Mouse (Mus musculus): ENCODE measurements at regions not wholly inside any gene's neighbourhood (a gene's known extent, or its start where the extent isn't known, plus 50 kb on each side); places are given as distances from the start of the nearest gene placed in this dataset.
A peak's percentile ranks its signal among the peaks of the same experiment; 100 is the strongest.

DNA sequence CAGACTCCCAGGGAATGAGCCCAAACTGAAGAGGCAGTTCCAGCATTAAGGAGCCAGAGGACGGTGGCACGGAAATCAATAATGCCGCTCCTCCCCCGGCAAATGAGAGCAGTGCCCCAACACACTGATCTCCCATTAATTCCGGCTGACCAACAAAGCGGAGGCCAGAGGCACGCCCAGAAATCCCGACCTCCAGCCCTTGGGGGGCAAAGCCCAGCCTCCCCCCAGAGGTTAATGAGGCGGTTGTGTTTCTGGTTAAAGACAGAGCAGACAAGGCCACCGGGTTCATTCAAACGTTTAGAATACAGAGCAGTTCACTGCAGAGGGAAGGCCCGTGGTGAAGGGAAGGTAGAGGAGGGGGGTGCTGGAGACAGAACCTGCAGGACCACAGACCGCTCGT, 149.9 kb upstream of the Tshz3 start:
- DNase-seq, result no peak

DNA sequence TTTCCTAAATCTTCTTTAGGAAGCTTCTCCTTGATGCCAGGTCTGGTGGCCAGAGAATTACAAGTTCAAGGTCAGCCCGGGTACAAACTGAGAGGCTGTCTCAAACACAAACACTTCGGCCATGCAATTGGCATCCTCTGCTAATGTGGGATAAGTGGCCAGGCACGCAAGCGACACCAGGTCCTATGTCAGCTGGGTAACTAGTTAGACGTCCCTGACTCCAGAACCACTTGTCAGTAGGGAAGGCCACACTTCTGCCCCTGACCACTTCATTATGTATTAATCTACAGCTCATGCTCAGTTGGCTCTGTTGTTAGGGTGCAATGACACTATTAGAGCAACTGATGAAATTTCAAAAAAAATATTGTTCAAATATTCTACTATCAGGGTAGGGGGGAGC, 149.5 kb upstream of the Tshz3 start:
- no peak for DNase-seq

DNA sequence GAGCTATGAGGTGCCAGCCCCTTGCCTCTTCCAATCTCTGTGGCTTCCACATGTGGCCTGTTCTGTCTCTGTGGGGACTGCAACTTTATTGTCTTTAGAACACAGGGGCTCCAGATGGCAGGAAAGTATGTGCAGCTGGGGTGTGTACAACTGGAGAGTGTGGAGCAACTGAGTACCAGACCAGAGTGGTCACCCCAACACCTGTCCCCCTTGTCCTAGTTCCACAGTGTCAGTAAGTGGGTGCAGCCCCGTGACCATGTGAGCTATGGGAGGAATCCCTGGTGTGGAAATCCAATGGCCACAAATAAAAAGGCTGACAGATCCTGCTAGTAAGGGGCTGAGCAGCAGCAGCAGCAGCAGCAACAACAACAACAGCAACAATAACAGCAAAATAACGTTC, 126.9 kb upstream of the Tshz3 start:
- DNase-seq, result no peak

DNA sequence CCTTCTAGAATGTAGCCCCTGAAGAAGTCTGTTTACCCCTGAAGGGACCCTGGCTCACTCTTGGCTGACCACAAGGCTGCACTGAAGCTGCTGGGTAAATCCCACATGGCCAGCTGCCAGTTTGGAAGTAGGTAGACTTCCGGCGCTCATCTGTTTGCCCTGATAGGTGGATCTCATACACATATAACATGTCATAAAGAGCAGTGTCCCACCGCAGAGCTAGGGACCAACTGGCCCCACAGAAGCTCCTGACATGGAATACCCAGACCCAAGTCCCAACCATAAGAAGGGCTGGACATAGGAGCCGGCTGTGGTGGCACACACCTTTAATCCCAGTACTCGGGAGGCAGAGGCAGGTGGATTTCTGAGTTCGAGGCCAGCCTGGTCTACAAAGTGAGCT, 115.8 kb upstream of the Tshz3 start:
- DNase-seq, result no peak

DNA sequence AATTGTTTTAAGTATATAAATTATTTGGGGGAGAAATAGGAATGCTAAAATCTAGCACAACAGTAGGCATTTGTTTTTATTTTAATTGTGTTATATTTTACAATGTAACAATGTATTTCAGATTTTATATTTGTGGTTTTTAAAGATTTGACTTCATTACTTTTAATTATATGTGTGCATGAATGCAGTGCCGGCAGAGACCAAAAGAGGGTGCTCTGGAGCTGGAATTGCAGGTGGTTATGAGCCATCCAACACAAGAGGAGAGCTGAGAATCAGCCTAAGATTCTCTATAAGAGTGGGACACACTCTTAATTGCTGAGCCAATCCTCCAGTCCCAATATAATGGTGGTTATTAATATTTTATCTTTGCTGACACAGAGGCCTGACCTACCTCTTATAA, 112.9 kb upstream of the Tshz3 start:
- DNase-seq, result peak in 1 of 2 experiments; percentile 5

DNA sequence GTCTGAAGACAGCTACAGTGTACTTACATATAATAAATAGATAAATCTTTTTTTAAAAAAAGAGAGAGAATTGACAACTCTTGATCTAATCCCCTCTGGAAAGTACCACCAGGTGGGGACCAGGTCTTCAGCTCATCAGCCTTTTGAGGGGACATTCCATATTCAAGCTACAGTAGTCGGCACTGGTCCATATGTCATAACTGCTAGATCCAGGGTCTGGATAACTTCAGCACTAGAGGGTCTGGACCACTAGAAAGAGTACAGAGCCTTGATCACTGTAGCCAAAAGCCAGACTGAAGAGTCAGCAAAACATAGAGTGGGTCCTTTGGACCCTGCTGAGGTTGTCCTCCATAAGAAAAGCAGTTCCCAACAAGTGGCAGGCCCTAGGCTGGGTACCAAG, 106.4 kb upstream of the Tshz3 start:
- no peak for DNase-seq

DNA sequence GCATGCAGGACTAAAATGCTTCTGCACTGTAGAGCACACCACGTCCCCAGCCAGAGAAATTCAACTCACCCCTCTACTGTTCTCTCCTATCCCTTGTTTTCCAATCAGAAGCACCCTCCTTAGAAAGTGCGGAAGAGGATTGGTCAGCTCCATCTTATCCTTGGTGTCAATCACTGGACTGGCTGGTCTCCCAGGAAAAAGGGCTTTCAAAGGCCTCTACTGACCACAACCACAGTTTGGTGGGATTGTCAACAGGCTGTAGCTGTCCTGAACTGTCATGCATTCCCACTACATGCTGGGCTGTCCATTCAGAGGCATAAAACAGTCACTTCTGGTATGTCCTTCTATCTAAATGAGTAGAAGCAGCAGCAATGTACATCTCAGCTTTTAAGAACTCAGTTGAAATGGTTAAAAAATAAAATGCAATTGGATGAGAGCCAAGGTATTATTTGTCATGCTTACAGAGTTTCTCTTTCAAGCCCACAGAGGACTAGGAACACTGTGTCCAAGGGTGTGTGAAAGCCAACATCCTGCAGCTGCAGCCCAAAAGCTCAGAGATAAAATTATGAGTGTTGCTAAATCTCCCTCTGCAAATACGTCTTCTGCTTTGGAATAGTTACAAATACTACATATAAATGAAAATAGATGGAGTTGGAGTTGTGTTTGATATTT, 101.2 kb upstream of the Tshz3 start:
- no peak for DNase-seq

DNA sequence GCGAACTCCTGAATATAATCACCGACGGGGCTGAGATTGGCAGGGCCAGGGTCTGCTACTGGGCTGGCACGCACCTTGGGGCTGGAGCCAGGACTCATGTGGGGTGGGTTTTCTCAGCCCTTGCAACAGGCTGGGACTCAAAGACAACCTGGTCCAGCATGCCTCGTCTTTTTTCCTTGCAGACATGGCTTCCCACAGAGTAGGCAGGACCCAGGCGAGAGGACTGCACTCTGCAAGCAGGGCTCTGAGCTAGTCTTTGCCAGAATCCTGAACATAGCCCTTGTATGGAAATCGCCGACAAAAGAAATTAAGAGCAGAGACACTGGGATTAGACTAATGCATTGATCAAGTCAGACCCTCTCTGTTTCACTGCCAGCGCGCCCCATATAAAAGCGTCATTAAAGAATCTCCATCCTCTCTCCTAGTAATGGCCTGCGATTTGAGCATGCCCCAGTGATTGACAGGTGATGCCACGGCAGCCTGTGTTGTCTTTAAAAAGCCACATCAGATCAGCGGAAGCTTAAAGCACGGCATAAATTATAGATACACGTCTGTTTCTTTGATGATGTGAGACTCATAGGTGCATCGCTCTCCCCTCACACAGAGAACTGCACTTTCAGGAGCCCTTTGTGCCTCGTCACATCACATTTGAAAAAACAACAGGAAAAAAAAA, 92.8 kb upstream of the Tshz3 start:
- DNase-seq, result no peak

DNA sequence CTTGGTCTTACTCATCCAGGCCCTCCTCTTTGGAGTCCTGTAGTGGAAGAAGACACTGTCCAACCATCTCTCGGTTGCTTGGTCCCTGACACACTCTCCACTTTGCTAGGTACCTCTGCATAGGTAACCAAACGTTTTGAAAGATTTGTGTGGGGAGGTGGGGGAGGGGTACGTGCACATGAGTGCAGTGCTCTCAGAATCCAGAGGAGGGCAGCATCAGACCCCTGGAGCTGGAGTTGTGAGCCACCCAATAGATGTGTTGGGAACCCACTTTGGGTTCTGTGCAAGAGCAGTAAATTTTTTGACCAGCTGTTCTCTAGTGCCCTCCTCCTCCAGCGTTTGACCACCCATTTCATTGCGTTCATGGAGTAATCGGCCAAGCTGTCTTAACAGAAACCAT, 77.7 kb upstream of the Tshz3 start:
- DNase-seq, result peak in 1 of 2 experiments; percentile 3

DNA sequence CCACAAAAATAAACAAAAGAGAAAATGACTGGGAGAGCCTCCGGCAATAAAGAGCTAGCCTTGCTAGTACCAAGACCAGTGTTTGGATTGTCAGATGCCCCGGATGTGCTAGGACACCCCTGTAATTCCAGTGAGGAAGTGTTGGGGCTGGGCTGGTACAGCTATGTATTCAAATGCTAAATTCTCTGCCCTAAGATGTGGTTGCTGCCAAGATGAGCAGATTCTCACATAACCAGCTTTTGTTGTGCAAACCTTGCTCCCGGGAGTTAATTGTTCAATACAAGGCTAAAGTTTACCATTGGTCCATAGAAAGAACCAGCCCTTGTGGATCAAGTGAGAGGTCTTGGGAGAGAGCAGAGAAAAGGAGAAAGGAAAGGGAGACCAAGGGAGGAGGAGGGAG, 53.7 kb upstream of the Tshz3 start:
- no peak for DNase-seq
